Mouse (Mus musculus) layer of hippocampus, adult 2 months (tissue): ENCODE data around the gene Gm28053. TPM values are rescaled to one million over a fixed set of nuclear protein-coding genes. Genes with fewer than 3 reads are reported as not detected.
"Not testable (repeated sequence)": the region's sequence is repeated elsewhere in the genome, so short reads cannot be mapped to it uniquely, and the experiment has no call there.

Experiments
- DNase-seq, 2 experiments: peaks; one replicate each; pipeline ENCODE4 v3.0.0; 2022; ENCODE audit warnings: low spot score in 2 of 2
- H3K27ac ChIP-seq: fragments of 200-600 bp; 2 replicates; pipeline ENCODE4 v1.8.1; 2022
- H3K4me3 ChIP-seq: fragments of 200-600 bp; 2 replicates; pipeline ENCODE4 v1.8.1; 2022; ENCODE audit warnings: mild to moderate bottlenecking
- CTCF ChIP-seq: fragments of 200-600 bp; conservative IDR thresholded peaks from 2 replicates; pipeline ENCODE4 v1.8.1; 2022; ENCODE audit warnings: antibody characterized with exemption, mild to moderate bottlenecking, moderate library complexity
- total RNA-seq, 2 experiments: library from RNA; stranded (reverse); gene quantifications; 2 replicates each; pipeline ENCODE4 v1.2.3; 2021

The Gm28053 gene
- total RNA-seq, 2 experiments from 2014 or later: not detected

DNA sequence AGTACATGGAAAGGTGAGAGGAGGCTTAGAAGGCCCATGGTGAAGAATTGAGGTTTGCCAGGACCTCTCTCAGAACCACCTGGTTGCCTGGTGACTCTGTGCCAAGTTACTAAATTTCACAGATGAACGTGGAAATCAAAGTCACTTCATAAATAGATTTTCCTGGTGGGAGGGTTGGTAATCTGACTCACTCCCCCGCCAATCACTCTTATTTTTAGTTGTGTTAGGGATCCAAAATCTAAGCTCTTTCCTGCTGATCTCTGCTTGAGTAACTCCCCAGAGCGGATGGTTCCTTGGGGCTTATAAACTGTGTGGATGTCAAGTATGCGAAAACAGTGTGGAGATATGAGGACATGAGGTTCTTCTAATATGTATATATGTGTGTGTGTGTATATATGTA, 36.1 kb upstream of the Gm28053 start:
- peak in 1 of 2 experiments; percentile 4 for DNase-seq
- TF ChIP-seq CTCF: no peak
- Histone ChIP-seq H3K27ac (no peak overlapping the region), H3K4me3 (no peak overlapping the region)

DNA sequence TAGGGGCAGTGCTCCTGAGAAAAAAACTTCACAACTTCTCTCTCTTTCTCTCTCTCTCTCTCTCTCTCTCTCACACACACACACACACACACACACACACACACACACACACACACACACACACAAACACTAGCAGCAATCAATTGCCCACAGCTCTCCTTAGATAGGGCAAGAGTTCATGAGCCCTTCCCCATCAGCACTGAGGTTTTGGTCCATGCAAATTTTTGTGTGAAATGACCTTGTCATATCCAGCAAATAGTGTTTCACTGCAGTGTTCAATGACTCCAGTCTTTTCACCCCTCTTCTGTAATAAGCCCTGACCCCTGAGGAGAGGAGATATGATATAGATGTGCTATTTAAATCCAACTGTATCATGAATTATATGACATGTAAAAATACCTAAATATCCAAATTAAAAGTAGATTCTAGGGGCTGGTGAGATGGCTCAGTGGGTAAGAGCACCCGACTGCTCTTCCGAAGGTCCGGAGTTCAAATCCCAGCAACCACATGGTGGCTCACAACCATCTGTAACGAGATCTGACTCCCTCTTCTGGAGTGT, 35.1 kb upstream of the Gm28053 start:
- not testable (repeated sequence) for DNase-seq

DNA sequence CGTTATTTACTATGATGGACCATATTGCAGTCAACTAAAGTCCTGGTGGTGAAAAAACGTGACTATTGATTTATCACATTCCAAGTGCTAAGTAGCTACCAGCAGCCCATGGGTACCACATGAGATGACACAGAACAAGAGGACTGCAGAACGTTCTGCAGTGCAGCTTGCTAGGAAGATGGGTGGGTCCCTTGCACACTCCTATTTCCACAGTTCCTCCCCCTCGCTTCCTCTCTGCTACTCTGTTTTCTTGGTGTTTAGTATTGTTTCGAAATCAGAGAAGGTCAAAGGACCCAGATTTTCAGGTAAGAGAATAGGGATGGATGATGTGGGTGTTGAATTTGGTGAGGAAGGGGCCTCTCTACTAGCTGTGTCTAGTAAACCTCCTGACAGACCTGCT, 34.1 kb upstream of the Gm28053 start, which contains the start of gene Gimap4:
Gimap4 (plus strand) TSS at position 231 of the 400 bp plus-strand sequence.
- no peak within 1 kb of the TSS for H3K4me3 ChIP-seq
- no peak for DNase-seq
- H3K27ac ChIP-seq: no peak within 1 kb of the TSS
- TF ChIP-seq CTCF: no peak

More for the DNA sequence above, 35.1 kb upstream of the Gm28053 start:
- H3K4me3 ChIP-seq, H3K27ac ChIP-seq: not testable (repeated sequence)

DNA sequence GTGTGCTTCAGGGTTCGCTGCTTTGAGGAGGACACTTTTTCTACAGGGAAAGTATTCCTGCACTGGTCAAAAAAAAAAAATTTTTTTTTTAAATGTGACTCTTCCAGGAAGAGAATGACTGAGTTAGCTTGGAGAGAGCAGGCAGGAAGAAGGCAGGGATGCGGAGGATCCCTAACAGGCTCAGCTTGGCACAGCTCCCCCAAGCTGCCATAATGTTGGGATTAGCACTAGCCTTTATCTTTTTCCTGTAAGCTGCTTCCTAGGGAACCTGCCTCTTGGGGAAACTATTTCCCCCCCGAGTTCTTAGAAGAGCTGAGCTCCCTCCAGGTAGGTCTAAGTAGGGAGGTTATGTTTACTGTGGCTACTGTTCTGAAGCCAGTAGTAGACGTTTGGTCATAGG, 33.6 kb upstream of the Gm28053 start:
- no peak for DNase-seq
- no peak overlapping the region for H3K4me3 ChIP-seq
- no peak for TF ChIP-seq CTCF
- H3K27ac ChIP-seq: no peak overlapping the region

DNA sequence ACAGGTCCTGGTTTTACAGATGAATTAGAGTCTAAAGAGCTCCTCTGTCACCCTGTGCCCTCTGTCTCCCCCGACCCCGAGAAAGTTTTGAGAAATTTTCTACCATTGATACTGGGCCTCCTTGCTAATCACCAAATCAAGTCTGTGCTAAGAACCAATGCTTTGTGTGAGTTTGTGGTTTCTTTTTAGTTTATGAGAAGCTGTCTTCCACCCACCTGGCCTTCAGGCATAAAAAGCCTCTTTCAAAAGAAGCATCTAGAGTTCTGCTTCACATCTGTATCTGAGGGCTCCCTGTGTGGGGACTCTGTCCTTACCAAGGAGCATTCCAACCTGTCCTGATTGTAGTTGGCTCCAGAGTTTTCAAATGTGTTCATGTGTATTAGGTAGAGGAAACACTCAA, 33.2 kb upstream of the Gm28053 start:
- Histone ChIP-seq H3K4me3 (no peak overlapping the region), H3K27ac (no peak overlapping the region)
- DNase-seq: no peak
- no peak for TF ChIP-seq CTCF

DNA sequence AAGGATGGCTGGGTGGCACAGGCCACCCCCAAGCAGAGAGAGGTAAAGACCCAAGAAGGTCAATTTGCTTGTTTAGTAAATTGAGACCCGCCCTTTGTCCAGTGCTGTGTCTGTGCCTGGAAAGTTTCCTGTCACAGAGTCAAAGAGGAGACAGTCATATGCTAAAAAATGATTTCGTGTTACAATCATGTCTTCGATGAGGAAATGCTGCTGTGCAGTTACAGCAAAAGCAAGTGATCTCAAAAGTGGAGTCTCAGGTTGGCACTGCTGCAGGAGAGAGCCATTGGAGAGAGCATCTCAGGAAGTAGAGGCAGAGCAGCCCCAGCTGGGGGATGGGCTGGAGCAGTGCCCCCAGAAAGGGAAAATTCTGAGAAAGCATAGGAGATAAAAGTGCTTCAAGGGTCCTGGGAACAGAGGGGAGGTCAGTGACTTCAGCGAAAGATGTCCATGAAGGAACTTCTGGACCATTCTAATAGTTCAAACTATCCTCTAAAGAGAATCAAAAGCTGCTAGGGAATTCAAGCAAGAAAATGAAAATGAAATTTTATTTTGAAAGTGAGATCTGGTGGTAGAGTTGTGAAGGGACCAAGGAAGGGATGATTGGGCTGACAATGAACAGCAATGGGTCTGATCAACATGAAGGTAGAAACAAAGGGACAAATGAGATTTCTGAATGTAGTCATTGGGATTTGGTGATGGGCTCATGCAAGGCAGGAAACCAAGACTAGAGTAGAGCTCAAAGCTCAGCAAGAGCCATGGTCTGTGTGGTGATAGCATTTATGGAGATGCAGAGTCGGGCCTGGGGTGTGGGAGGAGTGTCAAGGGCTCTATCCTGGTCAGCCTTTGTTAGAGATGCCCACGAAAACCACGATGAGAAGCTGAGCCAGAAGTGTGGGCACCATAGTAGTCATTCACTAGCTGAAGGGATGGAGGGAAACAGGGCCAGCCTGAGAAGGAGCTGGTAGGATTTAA, 32.4 kb upstream of the Gm28053 start:
- DNase-seq: no peak

DNA sequence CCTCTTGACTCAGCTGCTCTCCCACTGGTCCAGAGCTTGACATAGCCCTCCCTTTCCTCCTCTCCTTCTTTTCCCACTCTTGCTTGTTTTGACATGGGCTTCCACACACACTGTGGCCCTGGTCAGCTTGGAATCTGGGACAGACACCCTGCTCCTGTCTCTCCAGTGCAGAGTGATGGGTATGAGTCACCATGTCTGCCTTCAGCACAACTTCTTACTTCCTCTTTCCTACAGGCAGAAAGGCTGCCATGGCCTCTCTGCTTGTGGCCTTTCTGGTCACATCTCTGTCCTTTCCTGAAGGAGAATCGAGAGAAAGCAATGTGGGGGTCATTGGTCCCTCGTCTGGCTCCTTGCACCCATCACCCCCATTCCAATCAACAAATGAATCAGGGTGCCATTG, 31.3 kb upstream of the Gm28053 start:
- no peak overlapping the region for H3K4me3 ChIP-seq
- no peak for TF ChIP-seq CTCF
- DNase-seq: no peak
- no peak overlapping the region for H3K27ac ChIP-seq

More for the DNA sequence above, 32.4 kb upstream of the Gm28053 start:
- Histone ChIP-seq H3K4me3 (no peak overlapping the region), H3K27ac (no peak overlapping the region)
- no peak for TF ChIP-seq CTCF

DNA sequence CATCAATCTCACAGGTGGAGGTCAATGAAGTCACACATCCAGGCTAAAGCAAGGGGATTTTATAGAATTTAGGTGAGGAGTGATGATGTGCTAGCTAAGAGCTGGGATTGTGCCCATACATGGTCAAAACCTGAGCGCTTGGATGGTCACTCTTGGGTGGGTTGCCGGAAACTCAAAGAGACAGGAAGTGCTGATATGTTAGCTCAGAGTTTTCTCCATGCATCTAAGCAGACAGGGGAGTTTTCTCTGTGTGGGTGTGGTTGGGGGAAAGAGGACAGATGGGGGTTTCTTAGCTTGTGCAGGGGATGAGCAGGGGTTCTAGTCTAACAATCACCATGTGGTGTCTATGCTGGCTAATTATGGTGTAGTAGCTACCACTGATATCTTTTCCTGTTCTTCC, 29.1 kb upstream of the Gm28053 start:
- no peak overlapping the region for H3K4me3 ChIP-seq
- DNase-seq: no peak
- H3K27ac ChIP-seq: no peak overlapping the region
- no peak for TF ChIP-seq CTCF

DNA sequence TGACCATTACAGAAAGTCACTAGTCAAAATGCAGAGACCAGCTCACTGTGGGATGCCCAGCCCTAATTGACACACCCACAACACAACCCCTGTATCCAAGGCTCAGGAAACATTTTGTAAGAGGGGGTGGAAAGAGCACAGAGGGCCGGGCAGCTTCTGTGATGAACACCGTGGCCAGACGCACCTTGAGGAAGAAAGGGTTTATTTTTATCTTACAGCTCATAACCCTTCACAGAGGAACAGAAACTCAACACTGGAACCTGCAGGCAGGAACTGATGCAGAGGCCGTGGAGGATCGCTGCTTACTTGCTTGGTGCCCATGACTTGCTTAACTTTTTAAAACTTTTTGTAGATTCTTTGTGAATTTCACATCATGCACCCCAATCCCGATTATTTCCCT, 25.4 kb upstream of the Gm28053 start:
- Histone ChIP-seq H3K27ac (no peak overlapping the region), H3K4me3 (no peak overlapping the region)
- TF ChIP-seq CTCF: no peak
- DNase-seq: no peak

DNA sequence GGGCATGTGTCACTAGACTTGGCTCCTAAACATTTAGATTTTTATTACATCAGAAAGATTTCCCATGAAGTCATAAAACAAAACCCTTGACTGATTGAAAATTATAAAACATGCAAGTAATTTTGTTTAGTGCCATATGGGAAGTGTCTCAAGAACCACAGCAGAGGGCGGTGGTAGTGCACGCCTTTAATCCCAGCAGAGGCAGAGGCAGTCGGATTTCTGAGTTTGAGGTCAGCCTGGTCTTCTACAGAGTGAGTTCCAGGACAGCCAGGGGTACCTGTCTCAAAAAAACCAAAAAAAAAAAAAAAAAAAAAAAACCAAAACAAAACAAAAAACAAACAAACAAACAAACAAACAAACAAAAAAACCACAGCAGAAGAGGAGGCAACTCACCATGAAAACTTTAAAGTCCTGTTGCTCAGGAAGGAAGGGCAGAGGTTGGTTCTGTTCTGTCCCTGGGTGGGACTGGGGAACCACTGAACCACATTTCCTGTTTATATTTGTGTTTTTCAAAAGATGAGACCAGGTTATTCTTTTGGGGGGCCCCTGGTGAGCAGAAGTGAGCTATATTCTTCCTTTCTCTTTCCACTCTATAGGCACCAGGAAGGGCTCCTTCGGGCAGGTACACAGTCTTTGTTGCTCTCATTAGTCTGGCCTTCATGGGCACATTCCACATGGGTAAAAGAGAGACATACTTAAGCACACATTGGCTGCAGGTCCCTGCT, 21.4 kb upstream of the Gm28053 start:
- no peak for TF ChIP-seq CTCF
- Histone ChIP-seq H3K27ac (no peak overlapping the region), H3K4me3 (no peak overlapping the region)
- DNase-seq: no peak

DNA sequence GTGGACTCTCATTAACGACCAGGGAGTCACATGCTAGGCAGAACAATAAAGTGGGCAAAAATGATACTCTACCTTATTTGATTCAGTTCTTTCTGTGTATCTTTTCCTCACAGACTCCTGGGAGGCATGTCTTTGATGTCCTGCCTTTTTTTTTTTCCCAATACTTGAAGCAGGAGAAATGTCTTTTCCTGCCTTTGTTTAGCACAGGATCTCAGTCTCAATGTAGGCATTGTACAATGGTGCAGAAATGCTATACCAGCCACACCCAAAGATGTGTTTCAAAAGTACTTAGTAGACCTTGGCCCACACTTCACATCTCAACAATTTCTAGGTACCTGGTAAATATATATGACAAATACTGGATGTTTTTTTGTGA, 20.9 kb upstream of the Gm28053 start:
- Histone ChIP-seq H3K4me3 (no peak overlapping the region), H3K27ac (no peak overlapping the region)
- no peak for TF ChIP-seq CTCF
- DNase-seq: no peak

DNA sequence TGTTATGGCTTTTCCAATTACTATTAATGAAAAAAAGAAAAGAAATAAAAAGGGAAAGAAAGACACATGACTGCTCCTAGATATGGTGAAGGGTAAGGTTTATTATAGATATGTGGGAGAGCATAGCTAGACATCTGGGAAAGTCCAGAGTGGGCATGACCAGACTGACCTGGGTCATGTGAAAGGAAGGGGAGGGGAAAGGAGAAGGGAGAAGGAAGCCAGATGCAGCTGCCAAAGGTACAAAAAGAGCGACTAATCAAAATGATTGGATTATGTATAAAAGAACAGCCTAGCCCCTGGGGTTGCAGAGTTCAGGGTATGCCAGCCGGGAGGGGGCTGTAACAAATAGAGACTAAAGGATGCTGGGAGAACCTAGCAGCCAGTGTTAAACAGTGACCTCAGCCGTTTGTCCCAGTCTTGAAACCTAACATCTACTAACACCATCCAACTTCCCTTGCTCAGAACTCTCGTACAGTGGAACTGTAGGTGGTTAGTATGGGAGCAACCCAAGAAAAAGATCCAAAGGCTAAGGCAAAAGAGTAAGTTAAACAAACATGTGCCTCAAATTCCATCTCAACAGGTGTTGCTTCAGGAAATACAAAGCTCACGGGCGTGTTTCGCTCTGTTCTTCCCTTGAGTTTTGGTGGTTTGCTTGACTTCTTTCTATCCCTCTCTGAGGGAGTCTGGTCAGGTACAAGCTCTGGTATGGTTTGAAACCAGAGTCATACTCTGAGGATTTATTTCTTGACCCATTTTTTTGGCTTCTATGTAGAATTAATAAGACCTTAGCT, 20.1 kb upstream of the Gm28053 start:
- no peak overlapping the region for H3K27ac ChIP-seq
- DNase-seq: no peak
- no peak for TF ChIP-seq CTCF
- no peak overlapping the region for H3K4me3 ChIP-seq
